Mouse (Mus musculus): ENCODE results near the gene Rbms3.

The Rbms3 gene

DNA sequence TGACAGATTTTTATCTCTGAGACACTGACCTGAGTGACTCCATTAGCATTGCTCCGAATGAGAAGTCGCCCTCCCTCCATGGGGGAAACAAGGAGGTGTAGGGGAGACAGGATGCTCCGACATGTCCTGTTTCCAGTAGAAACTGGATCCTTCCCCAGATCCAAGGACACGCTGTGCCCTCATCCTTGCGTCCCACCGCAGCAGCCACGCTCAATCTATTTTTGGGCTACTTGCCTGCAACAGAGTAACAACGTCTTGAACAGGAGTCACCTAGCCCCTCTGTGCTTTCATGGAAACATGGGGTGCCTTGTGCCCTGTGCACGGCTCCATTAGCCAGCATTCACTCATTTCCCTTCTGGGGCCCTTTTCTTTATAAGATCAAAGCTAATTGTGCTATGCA lies at the start of gene Rbms3:
Gene Rbms3 (minus strand): TSS at position 143 of the 400 bp plus-strand sequence.
- DNase-seq = no peak

DNA sequence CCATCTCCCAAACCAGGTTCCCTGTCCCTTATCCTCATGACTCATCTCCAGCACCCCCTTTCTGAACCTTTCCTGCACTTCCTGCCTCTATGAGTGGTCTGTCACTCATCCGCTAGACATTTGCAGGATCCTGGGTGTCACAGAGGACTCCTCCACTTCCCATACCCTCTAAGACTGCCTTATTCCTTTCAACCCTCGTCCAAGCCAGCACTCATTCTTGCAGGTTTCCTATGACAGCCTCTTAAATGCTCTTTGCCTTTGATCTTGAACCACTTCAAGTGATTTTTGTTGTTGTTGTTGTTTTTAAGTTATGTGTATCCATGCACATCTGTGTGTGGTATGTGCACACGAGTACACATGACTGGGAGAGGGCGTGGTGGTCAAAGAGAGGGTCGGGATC lies 43.6 kb upstream of the Rbms3 start:
- DNase-seq = peak; percentile 55

DNA sequence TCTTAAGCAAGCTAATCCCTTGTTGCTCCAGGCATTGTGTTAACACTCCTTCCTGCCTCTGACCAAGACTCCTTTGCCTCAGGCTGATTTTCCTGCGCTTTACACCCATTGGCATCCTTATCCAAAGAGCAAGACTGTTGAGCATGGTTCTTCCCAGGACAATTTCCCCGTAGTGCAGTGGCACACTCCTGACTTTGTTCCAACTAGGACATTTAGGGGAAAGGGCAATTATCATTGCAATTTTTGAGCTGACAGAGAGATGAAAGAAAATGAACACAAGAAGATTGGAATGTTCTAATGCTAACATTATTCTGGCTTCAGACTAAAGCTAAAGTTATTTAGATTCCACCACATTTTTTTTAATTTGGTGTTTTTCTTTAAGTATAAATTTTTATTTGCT lies 24.9 kb upstream of the Rbms3 start:
- peak; percentile 27 for DNase-seq

DNA sequence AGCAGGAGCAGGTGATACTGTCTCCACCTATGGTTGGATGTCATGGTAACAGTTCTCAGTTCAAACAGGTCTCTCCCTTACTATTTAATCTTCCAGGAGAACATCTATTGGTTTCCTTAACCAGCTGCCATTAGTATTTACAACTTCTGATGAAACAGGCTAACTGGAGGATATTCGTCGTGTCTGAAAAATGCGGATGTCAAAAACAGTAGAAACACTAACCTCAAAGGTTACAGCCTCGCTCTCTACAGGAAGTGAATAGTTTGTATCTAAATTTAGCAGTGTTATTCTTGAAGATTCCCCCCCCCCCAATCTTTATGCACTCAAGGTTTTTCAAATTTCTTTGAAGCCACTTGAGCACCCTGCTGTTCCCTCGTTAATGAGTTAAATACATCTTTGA lies 23.9 kb upstream of the Rbms3 start:
- DNase-seq = peak; percentile 2

DNA sequence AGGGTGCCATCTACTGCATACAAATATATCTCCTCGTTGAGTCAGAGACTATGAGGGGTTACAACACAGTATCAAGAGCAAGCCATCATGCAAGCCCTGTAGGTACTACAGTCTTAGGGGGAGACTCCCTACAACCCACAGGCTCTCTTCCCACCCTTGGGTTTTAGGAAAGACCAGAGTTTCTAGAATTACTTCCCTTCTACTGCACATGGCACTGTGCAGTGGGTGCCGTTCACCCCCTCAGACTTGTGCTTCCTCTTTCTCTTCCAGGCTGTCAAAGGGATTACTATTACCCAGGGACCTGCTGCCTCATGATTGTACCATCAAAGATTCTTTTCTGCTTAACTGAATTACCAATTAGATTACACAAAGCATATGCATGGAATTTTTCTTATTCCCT lies 16.4 kb upstream of the Rbms3 start:
- peak; percentile 18 for DNase-seq

DNA sequence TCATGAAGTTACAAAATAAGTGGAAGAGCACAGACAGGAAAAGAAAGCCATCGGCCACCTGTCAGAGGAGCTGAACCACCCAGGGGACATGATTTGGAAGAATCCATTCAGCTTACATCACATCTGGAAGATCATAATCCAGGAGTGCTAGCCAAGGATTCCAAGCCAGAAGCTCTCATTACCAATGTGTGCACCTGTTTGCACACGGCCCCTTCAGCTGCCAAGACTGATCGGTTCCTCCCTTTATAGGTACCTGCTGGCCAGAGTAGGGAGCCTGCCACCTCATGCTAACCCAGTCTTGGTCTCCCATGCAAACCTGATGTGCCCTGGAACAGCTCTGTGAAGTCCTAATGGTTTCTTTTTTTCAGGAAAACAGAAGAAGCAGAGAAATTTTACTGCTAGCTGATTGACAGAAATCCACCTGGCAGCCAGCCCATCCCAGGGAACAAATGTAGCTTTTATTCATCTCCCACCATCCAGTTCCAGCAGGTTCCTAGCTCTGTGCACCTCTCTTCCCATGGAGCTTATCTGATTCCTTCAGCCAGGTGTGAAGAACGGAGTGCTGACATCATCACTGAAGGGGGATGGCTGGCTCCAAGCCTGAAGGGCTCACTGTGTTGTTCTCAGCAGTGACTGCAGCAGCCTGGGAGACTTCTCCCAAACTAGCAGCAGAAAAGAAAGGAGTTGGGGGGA lies 11.5 kb upstream of the Rbms3 start:
- no peak for DNase-seq

DNA sequence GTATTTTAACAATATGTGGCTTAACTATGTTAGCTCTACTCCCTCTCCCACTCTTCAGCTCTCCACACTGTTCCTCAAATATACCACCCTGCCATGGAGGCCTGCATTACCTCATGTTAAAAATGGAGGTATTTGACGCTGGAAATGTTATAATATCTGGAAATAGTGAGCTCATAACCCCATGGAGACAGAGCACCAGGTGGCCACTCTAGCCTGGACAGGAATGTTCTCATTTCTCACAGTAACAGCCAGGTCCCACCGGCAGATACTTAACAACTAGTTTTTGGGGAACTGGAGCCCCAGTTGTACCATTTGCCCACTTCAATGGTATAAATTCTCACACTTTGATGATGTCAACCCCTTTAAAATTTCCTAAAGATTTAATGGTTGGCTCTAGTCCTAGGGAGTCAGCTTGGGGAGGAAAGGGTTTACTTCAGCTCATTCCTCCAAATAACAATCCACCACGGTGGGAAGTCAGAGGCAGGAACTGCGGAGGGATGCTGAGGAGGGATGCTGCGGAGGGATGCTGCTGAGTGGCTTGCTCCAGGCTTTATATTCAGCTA lies 9.0 kb upstream of the Rbms3 start:
- DNase-seq = no peak

DNA sequence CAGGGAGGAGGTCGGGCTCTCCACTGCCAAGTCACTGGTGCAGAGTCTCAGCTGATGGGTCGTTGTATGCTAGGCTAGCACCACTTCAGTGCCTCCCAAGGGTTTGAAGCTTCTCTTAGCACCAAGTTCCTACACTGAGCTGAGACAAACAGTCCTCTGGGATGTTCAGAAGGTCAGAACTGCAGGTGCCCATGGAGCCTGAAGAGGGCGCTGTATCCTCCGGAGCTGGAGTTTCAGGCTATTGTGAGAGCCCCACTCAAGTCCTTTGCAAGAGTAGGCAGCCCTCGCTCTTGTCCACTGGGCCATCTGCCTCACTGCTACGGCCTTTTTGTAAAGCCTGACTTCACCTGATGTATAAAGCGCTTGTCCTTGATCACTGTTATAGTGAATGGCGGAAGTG lies 6.8 kb upstream of the Rbms3 start:
- no peak for DNase-seq

DNA sequence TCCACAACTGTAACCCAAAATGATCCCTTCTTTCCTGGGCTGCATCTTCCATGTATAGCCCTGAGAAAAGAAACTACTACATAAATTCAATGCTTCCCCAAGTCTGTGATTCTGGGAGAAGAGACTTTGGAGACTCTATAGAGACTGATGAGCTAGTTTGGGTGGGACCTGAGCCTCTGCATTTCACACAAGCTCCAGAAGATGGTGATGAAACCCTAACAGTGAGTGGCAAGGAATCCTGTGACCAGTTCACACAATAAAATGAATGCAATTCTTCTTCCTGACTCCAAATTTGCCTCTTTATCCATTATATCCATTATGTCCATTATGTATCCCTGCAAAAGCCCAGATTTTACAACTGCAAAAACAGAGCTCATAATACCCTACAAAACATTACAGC lies 2.5 kb downstream of the Rbms3 start:
- no peak for DNase-seq

DNA sequence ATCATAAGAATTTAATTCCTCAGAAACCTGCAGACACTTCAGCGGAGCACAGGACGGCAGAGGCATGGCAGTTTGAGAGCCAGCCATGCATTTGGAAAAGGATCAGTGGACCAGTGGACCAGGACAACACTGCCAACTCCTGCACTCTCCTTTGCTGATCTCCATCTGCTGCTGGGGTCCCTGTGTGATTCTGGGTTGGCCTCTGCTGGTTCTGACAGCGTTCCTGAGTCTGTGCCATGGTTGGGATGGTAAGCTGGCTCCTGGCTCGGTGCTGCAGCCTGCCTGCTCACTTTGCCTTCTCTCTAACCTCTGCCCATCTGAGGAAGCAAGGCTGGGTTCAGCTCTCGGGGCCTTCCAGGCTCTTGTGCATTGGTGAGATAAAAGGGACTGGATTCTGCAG lies 28.9 kb downstream of the Rbms3 start:
- no peak for DNase-seq

DNA sequence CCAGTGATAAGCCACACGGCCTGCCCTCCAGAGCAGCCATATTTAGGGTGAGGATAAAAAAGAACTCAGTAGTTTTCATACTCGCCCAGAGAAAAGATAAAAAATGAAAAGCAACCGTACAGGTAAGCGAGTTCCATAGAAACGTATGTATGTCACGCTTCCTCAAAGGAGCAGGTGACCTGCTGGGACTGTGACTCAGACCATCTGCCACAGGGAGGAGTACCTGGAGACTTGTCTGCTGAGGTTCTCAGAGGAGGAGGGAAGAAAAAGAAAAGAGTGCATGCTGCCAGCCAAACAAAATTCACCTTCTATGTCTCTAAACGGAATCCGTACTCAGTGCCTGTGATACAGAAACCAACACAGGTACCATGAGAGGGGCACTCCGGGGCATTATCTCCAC lies 30.4 kb downstream of the Rbms3 start:
- no peak for DNase-seq

DNA sequence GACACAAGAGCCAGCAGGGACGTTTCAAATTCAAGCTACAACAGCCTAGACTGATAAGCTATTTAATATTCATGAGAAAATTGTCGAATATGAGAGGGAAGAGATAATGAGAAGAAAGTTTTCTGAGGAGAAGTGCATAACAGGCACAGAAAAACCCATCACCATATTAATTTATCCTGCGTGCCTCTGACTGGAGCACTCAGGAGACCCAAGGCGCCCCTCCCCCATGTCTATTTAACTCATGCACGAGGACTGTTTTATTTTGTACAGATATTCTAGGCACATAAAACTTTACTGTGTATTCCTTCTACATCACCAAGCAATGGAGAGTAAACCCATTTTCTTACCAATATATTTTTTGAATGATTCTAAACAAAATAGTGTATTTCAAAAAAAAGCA lies 33.6 kb downstream of the Rbms3 start:
- peak; percentile 66 for DNase-seq

DNA sequence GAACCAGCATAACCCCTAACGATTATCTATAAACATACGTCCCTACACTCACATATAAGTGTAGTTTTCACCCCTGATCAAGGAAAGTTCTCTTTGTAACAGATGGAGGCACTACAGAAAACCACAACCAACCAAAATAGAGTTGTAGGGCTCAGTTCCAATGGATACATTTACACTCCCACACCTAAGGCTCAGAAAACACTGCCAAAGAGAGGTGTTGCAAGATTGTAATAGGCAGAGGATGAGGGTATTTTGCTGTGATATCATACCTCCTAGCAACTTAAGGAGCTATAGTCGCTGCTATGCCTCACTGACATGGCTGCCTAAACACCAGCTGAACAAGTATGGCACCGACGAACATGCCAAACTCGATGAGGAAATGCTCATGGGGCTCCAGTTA lies 44.4 kb downstream of the Rbms3 start:
- DNase-seq = no peak

DNA sequence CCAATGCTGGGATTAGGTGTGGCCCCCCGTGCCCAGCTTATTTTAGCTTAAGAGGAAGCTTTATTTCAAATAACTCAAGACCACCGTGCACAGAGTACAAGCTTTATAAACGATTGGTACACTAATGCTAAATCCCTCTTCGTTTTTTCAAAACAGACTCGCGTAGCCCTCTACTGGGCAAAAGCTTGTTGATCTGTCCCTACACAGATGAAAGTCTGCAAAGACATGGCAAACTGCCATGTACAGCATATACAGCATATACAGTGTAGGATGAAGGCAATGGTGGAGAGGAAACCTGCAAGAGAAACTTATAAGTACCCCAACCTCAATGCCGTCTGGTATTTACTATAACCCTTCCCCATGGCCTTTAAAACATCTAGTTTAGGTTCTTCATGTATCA lies 46.1 kb downstream of the Rbms3 start:
- DNase-seq = no peak

DNA sequence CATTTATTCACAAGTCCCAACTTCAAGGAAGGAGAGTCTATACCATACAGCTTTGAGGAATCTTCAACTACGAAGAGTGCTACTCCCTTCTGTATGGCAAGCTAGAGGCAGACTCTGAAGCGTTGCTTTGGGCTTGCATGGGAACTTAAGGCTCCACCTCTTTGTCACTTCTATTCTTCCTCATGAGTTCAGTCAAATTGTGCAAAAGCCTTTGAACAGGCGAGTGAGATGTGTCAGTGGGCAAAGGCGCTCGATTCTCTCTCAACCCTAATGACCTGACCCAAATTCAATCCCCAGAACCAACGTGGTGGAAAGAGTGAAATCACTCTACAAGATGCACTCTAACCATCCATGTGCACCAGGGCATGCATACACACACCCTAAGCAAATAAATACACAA lies 47.1 kb downstream of the Rbms3 start:
- DNase-seq = no peak

DNA sequence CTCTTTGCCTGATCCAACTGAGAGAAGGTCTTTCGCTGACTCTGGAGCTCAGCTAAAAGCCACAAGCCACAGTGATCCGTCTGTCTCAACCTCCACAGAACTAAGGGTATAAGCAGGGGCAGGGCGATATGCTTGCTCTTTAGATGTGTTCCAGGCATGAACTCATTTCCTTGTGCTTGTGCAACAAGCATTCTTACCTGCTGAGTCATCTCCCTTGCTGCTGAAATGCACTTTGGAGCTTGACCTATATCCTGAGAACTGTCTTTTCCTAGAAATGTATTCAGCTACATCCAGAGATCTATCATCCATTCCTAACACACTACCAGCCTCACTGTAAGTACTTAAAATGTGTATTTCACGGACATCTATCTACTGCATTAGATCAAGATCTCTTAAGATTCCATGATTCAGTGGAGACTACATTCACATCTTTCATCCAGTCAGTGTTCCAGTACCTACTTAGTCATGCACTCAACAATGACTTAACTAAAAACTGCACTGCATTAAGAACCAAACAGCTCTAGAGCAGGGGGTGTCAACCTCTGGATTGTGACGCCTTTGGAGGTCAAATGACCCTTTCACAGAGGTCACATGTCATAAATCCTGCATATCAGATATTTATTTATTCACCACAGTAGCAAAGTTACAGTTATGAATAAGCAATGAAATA lies 58.4 kb downstream of the Rbms3 start:
- no peak for DNase-seq

DNA sequence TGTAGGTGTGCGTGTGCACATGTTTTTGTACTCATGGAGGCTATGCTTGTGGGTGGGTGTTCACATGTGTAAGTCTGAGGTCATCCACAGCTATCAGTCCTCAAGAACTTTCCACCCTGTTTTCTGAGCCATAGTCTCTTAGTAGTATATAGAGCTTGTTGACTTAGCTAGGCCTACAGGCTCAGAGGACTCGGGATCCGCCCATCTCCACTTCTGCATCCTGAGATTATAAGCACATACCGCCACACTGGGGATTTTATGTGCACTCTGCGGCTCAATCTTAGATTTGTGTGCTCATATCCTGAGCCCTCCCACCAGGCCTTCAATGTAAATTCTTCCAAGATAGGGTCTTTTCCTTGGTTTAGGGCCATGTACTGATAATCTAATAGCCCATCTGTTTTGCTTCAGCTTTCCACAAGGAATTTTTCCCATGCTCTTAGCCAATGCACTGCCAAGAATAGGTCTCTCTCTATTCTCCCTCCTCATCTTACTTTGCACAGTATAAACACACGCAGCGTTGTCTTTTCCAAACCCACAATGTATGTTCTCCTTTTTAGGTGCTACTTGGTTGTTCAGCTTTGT lies 59.4 kb downstream of the Rbms3 start:
- no peak for DNase-seq

DNA sequence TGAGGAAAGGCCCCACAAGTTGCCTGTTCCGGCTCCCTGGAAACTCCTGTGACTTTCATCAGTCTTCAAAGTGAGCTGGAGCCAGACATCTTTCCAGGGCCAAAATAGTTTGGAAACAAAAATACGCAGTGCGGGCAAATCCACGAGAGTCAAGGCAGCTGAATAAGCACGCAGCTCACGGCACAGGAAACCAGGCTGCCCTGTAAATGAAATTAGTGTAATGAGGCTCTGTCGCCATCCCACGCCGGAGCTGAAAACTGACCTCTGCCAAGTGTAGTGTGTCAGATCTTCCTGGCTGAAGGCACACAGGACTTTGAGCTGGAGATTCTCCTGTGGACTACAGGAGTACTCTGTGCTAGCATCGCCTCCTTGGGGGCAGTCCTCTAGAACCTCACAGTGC lies 63.4 kb downstream of the Rbms3 start:
- no peak for DNase-seq

DNA sequence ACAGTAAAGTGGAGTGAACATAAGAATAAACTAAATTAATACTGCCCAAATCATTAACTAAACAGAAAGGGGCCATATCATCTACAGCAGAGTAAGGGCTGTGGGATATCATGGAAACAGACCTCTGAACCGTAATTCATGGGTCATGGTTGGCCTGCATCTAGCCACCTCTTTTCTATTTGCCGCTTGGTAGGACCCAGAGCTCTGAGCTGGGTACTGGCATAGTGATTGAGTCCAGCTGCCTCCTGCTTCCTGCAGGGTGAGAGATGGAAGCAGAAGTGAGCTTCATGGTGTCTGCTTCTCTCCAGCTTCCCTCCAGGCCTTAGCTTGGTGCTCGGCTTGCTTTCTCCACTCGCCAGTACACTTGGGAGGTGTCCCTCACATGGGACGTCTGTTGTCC lies 71.2 kb downstream of the Rbms3 start:
- no peak for DNase-seq

DNA sequence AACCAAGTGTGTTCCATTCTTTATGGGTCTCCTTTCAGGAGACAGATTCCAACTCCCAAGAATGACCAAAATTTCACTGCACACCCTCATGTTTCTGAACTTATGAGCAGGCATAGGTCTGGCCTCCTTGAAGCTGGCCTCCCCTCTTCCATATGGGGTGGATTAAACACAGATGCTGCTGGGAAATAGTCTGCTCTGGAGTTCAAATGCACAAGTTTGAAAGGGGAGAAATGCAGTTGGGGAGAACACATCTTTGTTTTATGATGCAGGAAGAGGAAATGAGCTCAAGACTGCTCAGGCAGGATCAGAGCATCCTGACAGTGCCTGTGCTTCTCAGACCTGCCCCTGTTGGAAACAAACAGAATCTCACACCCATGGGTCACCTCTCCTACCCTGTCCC lies 75.4 kb downstream of the Rbms3 start:
- peak; percentile 75 for DNase-seq

DNA sequence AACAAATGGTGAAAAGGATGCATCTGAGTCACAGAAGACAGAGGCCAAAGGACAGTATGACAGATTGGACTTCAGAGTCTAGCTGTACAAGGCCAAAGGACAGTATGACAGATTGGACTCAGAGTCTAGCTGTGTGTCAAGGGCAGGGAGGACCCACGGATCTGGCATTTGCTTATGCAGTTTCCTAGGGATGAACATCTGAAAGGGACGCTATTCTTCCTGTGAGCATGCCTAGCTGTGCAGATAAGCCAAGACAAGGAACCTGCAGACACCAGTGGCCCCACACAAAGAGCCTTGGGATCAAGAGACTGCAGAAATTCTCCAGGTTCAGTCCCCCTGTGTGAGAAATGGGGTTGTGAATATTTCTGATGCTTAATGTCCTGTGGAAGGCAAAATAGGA lies 100.4 kb downstream of the Rbms3 start:
- peak; percentile 61 for DNase-seq

DNA sequence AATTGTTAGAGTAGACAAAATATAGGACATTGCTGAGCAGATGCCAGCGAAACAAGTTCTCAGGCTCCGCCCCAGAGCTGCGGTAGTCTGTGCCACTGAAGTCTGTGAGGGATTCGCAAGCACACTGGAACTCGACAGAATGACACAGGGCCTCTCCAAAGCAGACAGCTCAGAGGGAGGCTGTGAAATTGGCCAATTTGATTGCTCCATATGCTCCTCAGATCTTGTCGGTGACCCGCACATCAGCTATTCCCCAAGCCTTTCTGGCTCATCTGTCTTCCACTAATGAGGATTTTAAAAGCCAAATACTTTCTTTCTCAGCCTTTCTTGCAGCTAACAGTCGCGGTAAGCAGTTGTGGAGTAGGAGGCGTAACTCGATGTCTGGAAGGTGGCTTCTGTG lies 120.8 kb downstream of the Rbms3 start:
- no peak for DNase-seq

DNA sequence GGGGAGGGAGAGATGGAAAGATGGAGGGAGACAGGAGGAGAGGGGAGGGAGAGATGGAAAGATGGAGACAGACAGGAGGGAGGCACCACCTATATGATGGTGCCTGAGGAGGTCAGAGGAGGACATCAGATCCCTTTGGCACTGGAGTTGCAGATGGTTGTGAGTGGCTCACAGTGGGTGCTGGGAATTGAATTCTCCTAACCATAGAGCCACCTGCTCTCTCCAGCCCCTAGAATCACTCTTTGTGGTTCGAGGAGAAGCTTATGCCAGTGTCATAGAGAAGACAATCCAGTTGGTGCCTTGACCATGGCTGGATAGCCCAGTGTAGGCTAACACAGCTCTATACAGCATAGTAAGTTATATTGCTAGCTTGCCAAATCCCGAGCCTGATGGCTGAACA lies 137.8 kb downstream of the Rbms3 start:
- peak; percentile 80 for DNase-seq

DNA sequence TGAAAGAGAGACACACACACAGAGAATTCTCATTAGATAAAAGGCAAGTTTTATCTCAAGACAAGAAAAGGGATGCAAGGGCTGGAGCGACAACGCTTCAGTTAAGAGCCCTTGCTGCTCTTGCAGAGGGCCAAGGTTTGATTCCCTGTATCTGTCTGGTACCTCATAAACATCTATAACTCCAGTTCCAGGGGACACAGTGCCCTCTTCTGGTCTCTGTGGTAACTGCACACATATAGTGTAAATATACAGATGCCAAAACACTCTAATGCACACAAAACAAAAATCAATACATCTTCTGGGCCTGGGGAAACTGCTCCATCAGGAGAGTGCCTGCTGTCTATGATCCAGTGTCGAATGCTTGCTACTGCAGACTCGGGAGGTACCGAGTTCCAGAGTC lies 145.3 kb downstream of the Rbms3 start:
- peak; percentile 46 for DNase-seq
